Mouse (Mus musculus) limb, embryonic 10.5 days (tissue): ENCODE measurements around the gene Gmps. TPM values are rescaled to one million over a fixed set of nuclear protein-coding genes. Genes with fewer than 3 reads are reported as not detected.

Experiments
- DNase-seq: peaks from one replicate; pipeline ENCODE4 v3.0.0-alpha.2; 2017; ENCODE audit warnings: low spot score
- H3K27ac ChIP-seq: fragments of 300-500 bp; sonication (generic); 2 replicates; pipeline ENCODE4 v1.5.1; 2016; ENCODE audit warnings: mild to moderate bottlenecking
- H3K27me3 ChIP-seq: fragments of 300-500 bp; sonication (generic); 2 replicates; pipeline ENCODE4 v1.6.1; 2016; ENCODE audit warnings: low read depth, mild to moderate bottlenecking; ENCODE audit not compliant: poor library complexity, severe bottlenecking
- H3K36me3 ChIP-seq: fragments of 300-500 bp; sonication (generic); 2 replicates; pipeline ENCODE4 v1.6.1; 2016; ENCODE audit warnings: mild to moderate bottlenecking, moderate library complexity
- H3K4me1 ChIP-seq: fragments of 300-500 bp; sonication (generic); 2 replicates; pipeline ENCODE4 v1.6.1; 2016
- H3K4me3 ChIP-seq: fragments of 300-500 bp; sonication (generic); 2 replicates; pipeline ENCODE4 v1.5.1; 2016; ENCODE audit warnings: mild to moderate bottlenecking, moderate library complexity
- H3K9me3 ChIP-seq: fragments of 300-500 bp; sonication (generic); replicated peaks from 2 replicates; pipeline ENCODE4 v1.6.1; 2016; ENCODE audit warnings: mild to moderate bottlenecking
- WGBS: fragments of 180-500 bp; shearing (Covaris S2); methylation state at CpG from one replicate; pipeline ENCODE4 v1.1.7; 2016; 5-methylcytosine and 5-hydroxymethylcytosine counted together
- polyA plus RNA-seq: library from polyadenylated mRNA; unstranded; fragments of >200 nt; fragmentation: Nextera tagmentation; extraction: Ambion mirVana; gene quantifications from 2 replicates; pipeline ENCODE4 v1.2.1, GENCODE M21; 2016

Gmps gene
- polyA plus RNA-seq, 1 experiment from 2014 or later, result 80.5 TPM

DNA sequence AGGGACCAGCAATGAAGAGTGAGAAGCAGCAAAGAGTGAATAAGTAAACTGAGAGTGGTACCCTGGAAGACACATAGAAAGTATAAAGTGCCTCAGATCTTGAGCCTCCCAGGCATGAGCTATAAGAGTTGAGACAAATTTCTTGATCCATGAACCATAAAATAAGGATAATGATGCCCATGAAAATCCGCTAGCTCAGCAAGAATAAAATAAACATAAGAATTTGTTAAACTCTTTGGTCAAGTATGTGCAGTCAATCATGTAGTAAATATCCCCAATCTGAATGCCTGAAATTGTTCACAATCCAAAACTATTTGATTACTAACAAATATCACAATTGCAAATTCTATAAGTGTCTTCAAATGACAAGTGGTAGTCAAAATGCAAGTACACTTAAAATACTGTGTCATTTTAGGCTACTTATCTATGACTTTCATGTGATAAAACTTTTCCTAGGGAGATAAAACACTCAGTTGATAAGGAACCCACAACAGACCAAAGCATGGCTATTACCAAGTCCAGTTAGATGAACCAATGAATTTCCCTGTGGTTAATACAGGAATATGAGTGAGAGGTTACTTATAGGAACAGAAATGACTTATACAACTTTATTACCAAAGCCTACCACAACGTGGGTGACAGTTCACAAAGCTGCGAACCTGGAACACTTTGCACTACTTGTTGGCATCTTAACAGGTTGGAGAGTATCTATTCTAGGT, 13.0 kb downstream of the Gmps start:
- H3K4me3 ChIP-seq, result no peak overlapping the region
- H3K27me3 ChIP-seq, result no peaks in the 10 kb centered on the region
- peaks cover 97% of the 10 kb centered on the region for H3K36me3 ChIP-seq
- no peaks in the 10 kb centered on the region for H3K9me3 ChIP-seq
- H3K4me1 ChIP-seq, result no peaks in the 10 kb centered on the region
- WGBS, result 93% methylated on average over 3 of the region's 3 CpGs
- DNase-seq, result no peak
- H3K27ac ChIP-seq, result no peak overlapping the region

GRCm38 (mm10) chr3:64021436-64021835, 45.5 kb downstream of the Gmps start:
- H3K36me3 ChIP-seq, result peaks cover 40% of the 10 kb centered on the region
- H3K27me3 ChIP-seq, result no peaks in the 10 kb centered on the region
- WGBS, result 94% methylated on average over 3 of the region's 3 CpGs
- no peak overlapping the region for H3K4me3 ChIP-seq
- DNase-seq, result no peak
- H3K4me1 ChIP-seq, result no peaks in the 10 kb centered on the region
- H3K27ac ChIP-seq, result no peak overlapping the region
- H3K9me3 ChIP-seq, result no peaks in the 10 kb centered on the region

- 90% methylated on average over 2 of the region's 2 CpGs for WGBS
- no peak overlapping the region for H3K27ac ChIP-seq
- no peak for DNase-seq
- H3K9me3 ChIP-seq, result no peaks in the 10 kb centered on the region
- H3K36me3 ChIP-seq, result peaks cover 36% of the 10 kb centered on the region
- no peaks in the 10 kb centered on the region for H3K27me3 ChIP-seq
- H3K4me1 ChIP-seq, result no peaks in the 10 kb centered on the region
- no peak overlapping the region for H3K4me3 ChIP-seq
Measured at GRCm38 (mm10) chr3:64021867-64022266, 46.0 kb downstream of the Gmps start.

DNA sequence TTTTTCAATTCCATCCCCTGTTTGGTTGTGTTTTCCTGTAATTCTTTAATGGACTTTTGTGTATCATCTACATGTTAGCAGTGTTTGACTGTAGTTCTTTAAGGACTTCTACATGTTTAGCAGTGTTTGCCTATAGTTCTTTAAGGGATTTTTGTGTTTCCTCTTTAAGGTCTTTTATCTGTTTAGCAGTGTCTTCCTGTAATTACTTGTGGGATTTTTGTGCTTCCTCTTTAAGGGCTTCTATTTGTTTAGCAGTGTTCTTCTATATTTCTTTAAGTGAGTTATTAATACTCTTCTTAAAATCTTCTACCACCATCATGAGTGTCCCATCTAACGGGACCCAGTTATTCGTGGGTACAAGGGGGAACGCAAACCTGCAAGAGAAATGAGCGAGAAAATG, 53.9 kb downstream of the Gmps start:
- Histone ChIP-seq H3K36me3 (peaks cover 8% of the 10 kb centered on the region; the same call in 1 of the 2 replicates), H3K27me3 (no peaks in the 10 kb centered on the region), H3K27ac (no peak overlapping the region), H3K4me3 (no peak overlapping the region), H3K4me1 (no peaks in the 10 kb centered on the region), H3K9me3 (no peaks in the 10 kb centered on the region)
- WGBS, result 96% methylated on average over 4 of the region's 4 CpGs
- DNase-seq, result no peak

GRCm38 (mm10) chr3:64038136-64038841, 62.4 kb downstream of the Gmps start:
- no peaks in the 10 kb centered on the region for H3K27me3 ChIP-seq
- WGBS, result 83% methylated on average over 7 of the region's 7 CpGs
- H3K27ac ChIP-seq, result no peak overlapping the region
- H3K9me3 ChIP-seq, result no peaks in the 10 kb centered on the region
- no peaks in the 10 kb centered on the region for H3K36me3 ChIP-seq
- no peak overlapping the region for H3K4me3 ChIP-seq
- DNase-seq, result no peak
- H3K4me1 ChIP-seq, result no peaks in the 10 kb centered on the region

DNA sequence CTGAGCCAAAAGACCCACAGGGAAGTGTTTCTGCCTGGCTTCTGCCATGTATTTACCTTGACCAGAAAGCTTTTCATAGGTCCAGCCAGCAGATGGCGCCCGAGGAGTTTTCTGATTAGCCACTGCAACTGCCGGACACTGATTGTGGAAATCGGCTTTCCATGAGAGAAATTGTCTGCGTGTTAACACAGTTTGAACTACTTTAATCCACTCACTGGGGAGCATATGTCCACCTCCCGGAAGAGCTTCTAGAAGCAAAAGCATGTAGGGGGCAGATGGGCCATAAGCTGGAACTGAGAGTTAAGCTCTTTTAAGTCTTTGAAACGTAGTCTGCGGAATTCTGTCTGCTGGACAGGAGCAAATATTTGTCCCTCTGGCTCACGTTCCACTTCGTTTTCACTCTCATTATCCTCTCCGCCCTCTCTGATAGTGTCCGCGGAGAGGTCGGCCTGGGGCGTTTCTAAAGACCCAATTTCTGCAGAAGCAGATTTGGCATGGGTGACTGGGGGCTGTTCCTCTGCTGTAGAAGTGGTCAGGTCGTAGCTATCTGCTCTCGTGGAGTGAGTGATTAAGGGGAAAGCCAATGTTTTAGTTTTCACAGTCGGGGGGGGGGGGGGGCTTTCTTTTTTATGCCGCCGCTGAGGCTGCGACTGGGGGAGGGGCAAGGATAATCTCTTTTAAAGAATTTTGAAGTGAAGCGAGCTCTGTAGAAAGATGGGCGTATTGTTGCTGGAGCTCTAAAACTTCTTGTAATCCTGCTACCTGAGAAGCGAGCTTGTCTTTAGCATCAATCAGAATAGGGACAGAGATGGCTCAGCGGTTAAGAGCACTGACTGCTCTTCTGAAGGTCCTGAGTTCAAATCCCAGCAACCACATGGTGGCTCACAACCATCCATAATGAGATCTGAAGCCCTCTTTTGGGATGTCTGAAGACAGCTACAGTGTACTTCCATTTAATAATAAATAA, 64.2 kb downstream of the Gmps start:
- 21% methylated on average over 25 of the region's 25 CpGs for WGBS

More for the DNA sequence above, 64.2 kb downstream of the Gmps start:
- H3K27me3 ChIP-seq, result no peaks in the 10 kb centered on the region
- H3K9me3 ChIP-seq, result no peaks in the 10 kb centered on the region
- H3K4me1 ChIP-seq, result no peaks in the 10 kb centered on the region
- H3K36me3 ChIP-seq, result no peaks in the 10 kb centered on the region
- DNase-seq, result peak; percentile 93
- peak overlapping the region; percentile 46 for H3K4me3 ChIP-seq
- H3K27ac ChIP-seq, result no peak overlapping the region; the same call in 1 of the 2 replicates

Other genes starting within 250 kb of the Gmps start
- gene Plch1, start 76.6 kb upstream of the Gmps start, polyA plus RNA-seq, result 4.1 and 4.5 TPM in 2 replicates
- 2.6 and 3.3 TPM in 2 replicates for gene E130311K13Rik, start 46.6 kb upstream of the Gmps start, polyA plus RNA-seq
- 11.7 and 13.6 TPM in 2 replicates for gene Slc33a1, start 11.3 kb upstream of the Gmps start, polyA plus RNA-seq
- gene Vmn2r1, start 105.4 kb downstream of the Gmps start, polyA plus RNA-seq, result 0.03 and 0.04 TPM in 2 replicates
- 0.04 TPM in 1 of 2 replicates, not detected in the other for gene Vmn2r2, start 165.8 kb downstream of the Gmps start, polyA plus RNA-seq